Mouse (Mus musculus): ENCODE data around the gene Bik. TPM values are rescaled to one million over a fixed set of nuclear protein-coding genes. Genes with fewer than 3 reads are reported as not detected.
"Not testable (repeated sequence)": the region's sequence is repeated elsewhere in the genome, so short reads cannot be mapped to it uniquely, and the experiment has no call there.

The Bik gene
- total RNA-seq (2021) = 1 to 10 TPM; 4.1 to 4.8 TPM
- long read RNA-seq, experiment 1, partial matches to known transcripts = 1 of 5 reads
- long read RNA-seq, experiment 1, other reads (novel, unspliced or antisense) = 1 of 5 reads
- long read RNA-seq, experiment 2, partial matches to known transcripts = 0 of 5 reads
- long read RNA-seq, experiment 2, other reads (novel, unspliced or antisense) = 2 of 5 reads

- peak; percentile 73 to 81 for DNase-seq
Measured at GRCm38 (mm10) chr15:83526424-83527091, at the start of gene Bik. TSS of gene Bik (plus strand) at chr15:83526862.

GRCm38 (mm10) chr15:83478096-83478495 is 48.6 kb upstream of the Bik start:
- DNase-seq = no peak

GRCm38 (mm10) chr15:83479818-83480217 is 46.8 kb upstream of the Bik start:
- no peak for DNase-seq

GRCm38 (mm10) chr15:83481236-83481780 is 45.4 kb upstream of the Bik start:
- no peak for DNase-seq

GRCm38 (mm10) chr15:83482645-83483224 is 43.9 kb upstream of the Bik start:
- DNase-seq = no peak

GRCm38 (mm10) chr15:83483482-83483881 is 43.2 kb upstream of the Bik start:
- peak; percentile 36 to 69 for DNase-seq

GRCm38 (mm10) chr15:83484311-83484710 is 42.4 kb upstream of the Bik start:
- DNase-seq = no peak

GRCm38 (mm10) chr15:83487477-83488115 is 39.1 kb upstream of the Bik start:
- DNase-seq = no peak

- DNase-seq = no peak
Measured at GRCm38 (mm10) chr15:83489471-83489870, 37.2 kb upstream of the Bik start.

GRCm38 (mm10) chr15:83491891-83492290 is 34.8 kb upstream of the Bik start:
- DNase-seq = no peak

GRCm38 (mm10) chr15:83493856-83494571 is 32.6 kb upstream of the Bik start:
- DNase-seq = peak; percentile 20 to 28

- DNase-seq = no peak
Measured at GRCm38 (mm10) chr15:83494572-83494920, 32.1 kb upstream of the Bik start.

GRCm38 (mm10) chr15:83495195-83495594 is 31.5 kb upstream of the Bik start:
- no peak for DNase-seq

GRCm38 (mm10) chr15:83495787-83496367 is 30.8 kb upstream of the Bik start:
- peak; percentile 30 to 55 for DNase-seq

GRCm38 (mm10) chr15:83497299-83497698 is 29.4 kb upstream of the Bik start:
- DNase-seq = peak in 1 of 2 experiments; percentile 34

GRCm38 (mm10) chr15:83499211-83499755 is 27.4 kb upstream of the Bik start:
- peak in 1 of 2 experiments; percentile 27 for DNase-seq

GRCm38 (mm10) chr15:83500352-83500751 is 26.3 kb upstream of the Bik start:
- DNase-seq = peak; percentile 28 to 42

GRCm38 (mm10) chr15:83501483-83501882 is 25.2 kb upstream of the Bik start:
- not testable (repeated sequence) for DNase-seq

- DNase-seq = no peak
Measured at GRCm38 (mm10) chr15:83509950-83510804, 16.5 kb upstream of the Bik start.

- DNase-seq = peak; percentile 97 to 98
Measured at GRCm38 (mm10) chr15:83510805-83511405, 15.8 kb upstream of the Bik start, which contains the start of gene Ttll1. TSS of gene Ttll1 (minus strand) at chr15:83510893.

Measured in adrenal gland, postnatal 36 days (tissue).